Mouse (Mus musculus): ENCODE measurements around the gene Lyzl6. TPM values are rescaled to one million over a fixed set of nuclear protein-coding genes. Genes with fewer than 3 reads are reported as not detected.

The Lyzl6 gene
- polyA plus RNA-seq, 1 experiment: not detected

GRCm38 (mm10) chr11:103666907-103667426, 28.3 kb upstream of the Lyzl6 start:
- Histone ChIP-seq H3K9ac (ENCODE audit: low read depth, poor library complexity, severe bottlenecking) (no peak overlapping the region), H3K4me3 (ENCODE audit: low read depth, low read length) (no peak overlapping the region), H3K27me3 (ENCODE audit: control insufficient read depth, insufficient read depth, low read length, poor library complexity, severe bottlenecking) (no peaks in the 10 kb centered on the region), H3K4me1 (ENCODE audit: control insufficient read depth, insufficient read depth, low read length) (no peaks in the 10 kb centered on the region), H3K36me3 (ENCODE audit: control insufficient read depth, insufficient read depth, low read length, poor library complexity, severe bottlenecking) (no peaks in the 10 kb centered on the region), H3K9me3 (replicated peaks; ENCODE audit: control insufficient read depth, insufficient read depth, low read length, poor library complexity, severe bottlenecking) (no peaks in the 10 kb centered on the region), H3K27ac (ENCODE audit: insufficient read depth, low read length) (no peak overlapping the region)
- no peak for TF ChIP-seq POLR2A (IDR thresholded peaks at IDR 0.05; ENCODE audit: insufficient read depth, low read length)
- TF ChIP-seq EP300 (IDR thresholded peaks at IDR 0.05; ENCODE audit: insufficient read depth, low read depth, low read length): no peak
- no peak for TF ChIP-seq CTCF (IDR thresholded peaks at IDR 0.05; ENCODE audit: low read depth, low read length)

GRCm38 (mm10) chr11:103666181-103666906, 27.7 kb upstream of the Lyzl6 start:
- Histone ChIP-seq H3K4me3 (ENCODE audit: low read depth, low read length) (no peak overlapping the region), H3K4me1 (ENCODE audit: control insufficient read depth, insufficient read depth, low read length) (no peaks in the 10 kb centered on the region), H3K9ac (ENCODE audit: low read depth, poor library complexity, severe bottlenecking) (no peak overlapping the region), H3K36me3 (ENCODE audit: control insufficient read depth, insufficient read depth, low read length, poor library complexity, severe bottlenecking) (no peaks in the 10 kb centered on the region), H3K27ac (ENCODE audit: insufficient read depth, low read length) (no peak overlapping the region), H3K9me3 (replicated peaks; ENCODE audit: control insufficient read depth, insufficient read depth, low read length, poor library complexity, severe bottlenecking) (no peaks in the 10 kb centered on the region), H3K27me3 (ENCODE audit: control insufficient read depth, insufficient read depth, low read length, poor library complexity, severe bottlenecking) (no peaks in the 10 kb centered on the region)
- TF ChIP-seq CTCF (IDR thresholded peaks at IDR 0.05; ENCODE audit: low read depth, low read length): no peak
- no peak for TF ChIP-seq POLR2A (IDR thresholded peaks at IDR 0.05; ENCODE audit: insufficient read depth, low read length)
- TF ChIP-seq EP300 (IDR thresholded peaks at IDR 0.05; ENCODE audit: insufficient read depth, low read depth, low read length): no peak

GRCm38 (mm10) chr11:103665695-103666094, 27.0 kb upstream of the Lyzl6 start:
- no peak overlapping the region for H3K27ac ChIP-seq (ENCODE audit: insufficient read depth, low read length)
- H3K27me3 ChIP-seq (ENCODE audit: control insufficient read depth, insufficient read depth, low read length, poor library complexity, severe bottlenecking): no peaks in the 10 kb centered on the region
- no peaks in the 10 kb centered on the region for H3K36me3 ChIP-seq (ENCODE audit: control insufficient read depth, insufficient read depth, low read length, poor library complexity, severe bottlenecking)
- no peaks in the 10 kb centered on the region for H3K4me1 ChIP-seq (ENCODE audit: control insufficient read depth, insufficient read depth, low read length)
- H3K4me3 ChIP-seq (ENCODE audit: low read depth, low read length): no peak overlapping the region
- no peaks in the 10 kb centered on the region for H3K9me3 ChIP-seq (replicated peaks; ENCODE audit: control insufficient read depth, insufficient read depth, low read length, poor library complexity, severe bottlenecking)
- TF ChIP-seq POLR2A (IDR thresholded peaks at IDR 0.05; ENCODE audit: insufficient read depth, low read length): no peak
- H3K9ac ChIP-seq (ENCODE audit: low read depth, poor library complexity, severe bottlenecking): no peak overlapping the region

- TF ChIP-seq CTCF (IDR thresholded peaks at IDR 0.05; ENCODE audit: low read depth, low read length): no peak
- no peak for TF ChIP-seq POLR2A (IDR thresholded peaks at IDR 0.05; ENCODE audit: insufficient read depth, low read length)
- TF ChIP-seq EP300 (IDR thresholded peaks at IDR 0.05; ENCODE audit: insufficient read depth, low read depth, low read length): no peak
- no peak overlapping the region for H3K4me3 ChIP-seq (ENCODE audit: low read depth, low read length)
- no peaks in the 10 kb centered on the region for H3K36me3 ChIP-seq (ENCODE audit: control insufficient read depth, insufficient read depth, low read length, poor library complexity, severe bottlenecking)
- no peaks in the 10 kb centered on the region for H3K4me1 ChIP-seq (ENCODE audit: control insufficient read depth, insufficient read depth, low read length)
- H3K9me3 ChIP-seq (replicated peaks; ENCODE audit: control insufficient read depth, insufficient read depth, low read length, poor library complexity, severe bottlenecking): no peaks in the 10 kb centered on the region
- H3K9ac ChIP-seq (ENCODE audit: low read depth, poor library complexity, severe bottlenecking): no peak overlapping the region
- H3K27ac ChIP-seq (ENCODE audit: insufficient read depth, low read length): no peak overlapping the region
- H3K27me3 ChIP-seq (ENCODE audit: control insufficient read depth, insufficient read depth, low read length, poor library complexity, severe bottlenecking): no peaks in the 10 kb centered on the region
Measured at GRCm38 (mm10) chr11:103663119-103663518, 24.4 kb upstream of the Lyzl6 start.

- no peaks in the 10 kb centered on the region for H3K27me3 ChIP-seq (ENCODE audit: control insufficient read depth, insufficient read depth, low read length, poor library complexity, severe bottlenecking)
- no peaks in the 10 kb centered on the region for H3K9me3 ChIP-seq (replicated peaks; ENCODE audit: control insufficient read depth, insufficient read depth, low read length, poor library complexity, severe bottlenecking)
- no peaks in the 10 kb centered on the region for H3K4me1 ChIP-seq (ENCODE audit: control insufficient read depth, insufficient read depth, low read length)
- no peak overlapping the region for H3K4me3 ChIP-seq (ENCODE audit: low read depth, low read length)
- no peak overlapping the region for H3K9ac ChIP-seq (ENCODE audit: low read depth, poor library complexity, severe bottlenecking)
- no peaks in the 10 kb centered on the region for H3K36me3 ChIP-seq (ENCODE audit: control insufficient read depth, insufficient read depth, low read length, poor library complexity, severe bottlenecking)
- TF ChIP-seq CTCF (IDR thresholded peaks at IDR 0.05; ENCODE audit: low read depth, low read length): no peak
- TF ChIP-seq EP300 (IDR thresholded peaks at IDR 0.05; ENCODE audit: insufficient read depth, low read depth, low read length): no peak
- no peak for TF ChIP-seq POLR2A (IDR thresholded peaks at IDR 0.05; ENCODE audit: insufficient read depth, low read length)
- H3K27ac ChIP-seq (ENCODE audit: insufficient read depth, low read length): no peak overlapping the region
Measured at GRCm38 (mm10) chr11:103662546-103662945, 23.9 kb upstream of the Lyzl6 start.

- no peak overlapping the region for H3K4me3 ChIP-seq (ENCODE audit: low read depth, low read length)
- TF ChIP-seq EP300 (IDR thresholded peaks at IDR 0.05; ENCODE audit: insufficient read depth, low read depth, low read length): no peak
- no peaks in the 10 kb centered on the region for H3K36me3 ChIP-seq (ENCODE audit: control insufficient read depth, insufficient read depth, low read length, poor library complexity, severe bottlenecking)
- no peaks in the 10 kb centered on the region for H3K4me1 ChIP-seq (ENCODE audit: control insufficient read depth, insufficient read depth, low read length)
- H3K9me3 ChIP-seq (replicated peaks; ENCODE audit: control insufficient read depth, insufficient read depth, low read length, poor library complexity, severe bottlenecking): no peaks in the 10 kb centered on the region
- H3K27ac ChIP-seq (ENCODE audit: insufficient read depth, low read length): no peak overlapping the region
- H3K27me3 ChIP-seq (ENCODE audit: control insufficient read depth, insufficient read depth, low read length, poor library complexity, severe bottlenecking): no peaks in the 10 kb centered on the region
- no peak overlapping the region for H3K9ac ChIP-seq (ENCODE audit: low read depth, poor library complexity, severe bottlenecking)
Measured at GRCm38 (mm10) chr11:103661863-103662262, 23.2 kb upstream of the Lyzl6 start.

Measured in ES-Bruce4 (cell line).